Mouse (Mus musculus): ENCODE data around the gene Rhof.

GRCm38 (mm10) chr5:123137910-123138229 is 5.4 kb upstream of the Rhof start:
- TF ChIP-seq CTCF (IDR thresholded peaks at IDR 0.05; ENCODE audit: borderline replicate concordance, insufficient read depth, low read depth, low read length) (no peak), POLR2A (IDR thresholded peaks at IDR 0.05; ENCODE audit: borderline replicate concordance, insufficient read depth, low read length) (no peak)

All from cerebellum, adult 2 months (tissue).